Mouse (Mus musculus): ENCODE results near the gene Zfp868. TPM values are rescaled to one million over a fixed set of nuclear protein-coding genes. Genes with fewer than 3 reads are reported as not detected.
"Not testable (repeated sequence)": the region's sequence is repeated elsewhere in the genome, so short reads cannot be mapped to it uniquely, and the experiment has no call there.

Gene Zfp868
- 15.2 and 16.1 TPM in 2 replicates for polyA plus RNA-seq (2015; fragmentation: Nextera tagmentation; extraction: Ambion mirVana)

GRCm38 (mm10) chr8:69625095-69625789, at the start of gene Zfp868:
TSS of gene Zfp868 (minus strand) at chr8:69625548.
- Histone ChIP-seq H3K36me3 (ENCODE audit: insufficient read depth, low read length) (no peaks in the 10 kb centered on the region), H3K4me2 (replicated peaks; ENCODE audit: low read depth, low read length) (peak within 1 kb of the TSS; percentile 45), H3K4me3 (ENCODE audit: low read depth, low read length) (peak within 1 kb of the TSS; percentile 80), H3K27me3 (replicated peaks; ENCODE audit: insufficient read depth, low read length) (no peaks in the 10 kb centered on the region), H3K4me1 (ENCODE audit: insufficient read depth, low read depth, low read length) (no peaks in the 10 kb centered on the region), H3K27ac (ENCODE audit: low read length) (peak within 1 kb of the TSS; percentile 99), H3K9me3 (ENCODE audit: low read length) (no peaks in the 10 kb centered on the region), H3K9ac (replicated peaks; ENCODE audit: low read depth) (peak within 1 kb of the TSS; percentile 97)
- TF ChIP-seq CTCF (IDR thresholded peaks at IDR 0.05): peak; percentile 75
- no peak for TF ChIP-seq EP300 (IDR thresholded peaks at IDR 0.05)
- ATAC-seq: peak; percentile 99
- peak; percentile 99 for DNase-seq (ENCODE audit: low spot score)
- under 1% methylated on average over 40 of the region's 41 CpGs for WGBS

GRCm38 (mm10) chr8:69665051-69665450, 39.7 kb upstream of the Zfp868 start:
- not testable (repeated sequence) for H3K36me3 ChIP-seq (ENCODE audit: insufficient read depth, low read length); H3K4me3 ChIP-seq (ENCODE audit: low read depth, low read length); H3K27ac ChIP-seq (ENCODE audit: low read length); ATAC-seq; H3K9me3 ChIP-seq (ENCODE audit: low read length); H3K9ac ChIP-seq (replicated peaks; ENCODE audit: low read depth); H3K4me2 ChIP-seq (replicated peaks; ENCODE audit: low read depth, low read length); DNase-seq (ENCODE audit: low spot score); H3K27me3 ChIP-seq (replicated peaks; ENCODE audit: insufficient read depth, low read length); H3K4me1 ChIP-seq (ENCODE audit: insufficient read depth, low read depth, low read length)
- 75% methylated on average over 2 of the region's 2 CpGs for WGBS

GRCm38 (mm10) chr8:69661294-69661693, 35.9 kb upstream of the Zfp868 start:
- 0 out of 2 replicates have a peak, but pooled peaks cover 3% of the 10 kb centered on the region for H3K9me3 ChIP-seq (ENCODE audit: low read length)
- no peak overlapping the region for H3K4me3 ChIP-seq (ENCODE audit: low read depth, low read length)
- no peaks in the 10 kb centered on the region for H3K27me3 ChIP-seq (replicated peaks; ENCODE audit: insufficient read depth, low read length)
- no peaks in the 10 kb centered on the region; the same call in 1 of the 2 replicates for H3K36me3 ChIP-seq (ENCODE audit: insufficient read depth, low read length)
- no peak overlapping the region for H3K27ac ChIP-seq (ENCODE audit: low read length)
- no peak overlapping the region for H3K9ac ChIP-seq (replicated peaks; ENCODE audit: low read depth)
- DNase-seq (ENCODE audit: low spot score) (no peak), ATAC-seq (no peak)
- TF ChIP-seq CTCF (IDR thresholded peaks at IDR 0.05) (no peak), EP300 (IDR thresholded peaks at IDR 0.05) (no peak)
- no peaks in the 10 kb centered on the region for H3K4me1 ChIP-seq (ENCODE audit: insufficient read depth, low read depth, low read length)
- no peak overlapping the region for H3K4me2 ChIP-seq (replicated peaks; ENCODE audit: low read depth, low read length)

GRCm38 (mm10) chr8:69654358-69654981, 29.1 kb upstream of the Zfp868 start, which contains the start of gene Zfp964:
TSS of gene Zfp964 (plus strand) at chr8:69654479.
- Histone ChIP-seq H3K4me1 (ENCODE audit: insufficient read depth, low read depth, low read length) (peaks cover 6% of the 10 kb centered on the region; the same call in 1 of the 2 replicates), H3K4me3 (ENCODE audit: low read depth, low read length) (peak within 1 kb of the TSS; percentile 51), H3K9ac (replicated peaks; ENCODE audit: low read depth) (peak within 1 kb of the TSS; percentile 45), H3K9me3 (ENCODE audit: low read length) (no peaks in the 10 kb centered on the region), H3K27ac (ENCODE audit: low read length) (peak within 1 kb of the TSS; percentile 80), H3K27me3 (replicated peaks; ENCODE audit: insufficient read depth, low read length) (no peaks in the 10 kb centered on the region), H3K36me3 (ENCODE audit: insufficient read depth, low read length) (no peaks in the 10 kb centered on the region), H3K4me2 (replicated peaks; ENCODE audit: low read depth, low read length) (peak within 1 kb of the TSS; percentile 77)
- ATAC-seq (peak; percentile 100), DNase-seq (ENCODE audit: low spot score) (peak; percentile 97)
- WGBS: under 1% methylated on average over 49 of the region's 55 CpGs
- TF ChIP-seq CTCF (IDR thresholded peaks at IDR 0.05) (no peak), EP300 (IDR thresholded peaks at IDR 0.05) (no peak)

GRCm38 (mm10) chr8:69653808-69654357, 28.5 kb upstream of the Zfp868 start:
- H3K9me3 ChIP-seq (ENCODE audit: low read length): no peaks in the 10 kb centered on the region
- H3K4me3 ChIP-seq (ENCODE audit: low read depth, low read length): no peak overlapping the region; the same call in 1 of the 2 replicates
- H3K27me3 ChIP-seq (replicated peaks; ENCODE audit: insufficient read depth, low read length): no peaks in the 10 kb centered on the region
- TF ChIP-seq EP300 (IDR thresholded peaks at IDR 0.05) (no peak), CTCF (IDR thresholded peaks at IDR 0.05) (no peak)
- ATAC-seq (no peak), DNase-seq (ENCODE audit: low spot score) (no peak)
- 39% methylated on average over 10 of the region's 10 CpGs for WGBS
- H3K27ac ChIP-seq (ENCODE audit: low read length): no peak overlapping the region
- no peaks in the 10 kb centered on the region for H3K36me3 ChIP-seq (ENCODE audit: insufficient read depth, low read length)
- H3K9ac ChIP-seq (replicated peaks; ENCODE audit: low read depth): no peak overlapping the region
- H3K4me2 ChIP-seq (replicated peaks; ENCODE audit: low read depth, low read length): peak overlapping the region; percentile 77
- peaks cover 6% of the 10 kb centered on the region; the same call in 1 of the 2 replicates for H3K4me1 ChIP-seq (ENCODE audit: insufficient read depth, low read depth, low read length)

- Histone ChIP-seq H3K4me3 (ENCODE audit: low read depth, low read length) (no peak overlapping the region), H3K4me2 (replicated peaks; ENCODE audit: low read depth, low read length) (no peak overlapping the region), H3K27me3 (replicated peaks; ENCODE audit: insufficient read depth, low read length) (no peaks in the 10 kb centered on the region), H3K9me3 (ENCODE audit: low read length) (no peaks in the 10 kb centered on the region), H3K36me3 (ENCODE audit: insufficient read depth, low read length) (peaks cover 12% of the 10 kb centered on the region; the same call in 1 of the 2 replicates), H3K27ac (ENCODE audit: low read length) (no peak overlapping the region), H3K4me1 (ENCODE audit: insufficient read depth, low read depth, low read length) (no peaks in the 10 kb centered on the region), H3K9ac (replicated peaks; ENCODE audit: low read depth) (no peak overlapping the region)
- 88% methylated on average over 1 of the region's 1 CpGs for WGBS
- ATAC-seq (no peak; the same call in 1 of the 2 replicates), DNase-seq (ENCODE audit: low spot score) (no peak)
- TF ChIP-seq CTCF (IDR thresholded peaks at IDR 0.05): no peak
- no peak for TF ChIP-seq EP300 (IDR thresholded peaks at IDR 0.05)
Measured at GRCm38 (mm10) chr8:69618078-69618477, 7.3 kb downstream of the Zfp868 start.
